Mouse (Mus musculus): ENCODE data around the gene Prr14. TPM values are rescaled to one million over a fixed set of nuclear protein-coding genes. Genes with fewer than 3 reads are reported as not detected.

Gene Prr14
- polyA plus RNA-seq (2014; fragmentation: Illumina TruSeq; extraction: RNeasy Lipid Tissue Mini Kit (QIAGEN cat#74804); ENCODE audit: low read depth, low replicate concordance): 25.2 TPM

DNA sequence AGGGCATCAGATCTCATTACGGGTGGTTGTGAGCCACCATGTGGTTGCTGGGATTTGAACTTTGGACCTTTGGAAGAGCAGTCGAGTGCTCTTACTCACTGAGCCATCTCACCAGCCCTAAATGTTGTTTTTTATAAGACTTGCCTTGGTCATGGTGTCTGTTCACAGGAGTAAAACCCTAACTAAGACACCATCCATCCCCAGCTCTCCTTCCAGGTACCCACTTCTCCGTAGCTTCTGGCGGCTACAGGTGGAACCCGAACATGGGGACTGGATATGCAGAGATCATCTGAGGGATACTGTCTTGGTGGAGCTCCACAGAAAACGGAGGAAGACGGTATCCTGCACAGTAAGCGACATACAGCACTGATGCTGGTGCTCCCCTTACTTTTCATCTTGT lies at the start of gene Prr14:
Gene Prr14 (plus strand): TSS at position 301 of the 400 bp plus-strand sequence.

DNA sequence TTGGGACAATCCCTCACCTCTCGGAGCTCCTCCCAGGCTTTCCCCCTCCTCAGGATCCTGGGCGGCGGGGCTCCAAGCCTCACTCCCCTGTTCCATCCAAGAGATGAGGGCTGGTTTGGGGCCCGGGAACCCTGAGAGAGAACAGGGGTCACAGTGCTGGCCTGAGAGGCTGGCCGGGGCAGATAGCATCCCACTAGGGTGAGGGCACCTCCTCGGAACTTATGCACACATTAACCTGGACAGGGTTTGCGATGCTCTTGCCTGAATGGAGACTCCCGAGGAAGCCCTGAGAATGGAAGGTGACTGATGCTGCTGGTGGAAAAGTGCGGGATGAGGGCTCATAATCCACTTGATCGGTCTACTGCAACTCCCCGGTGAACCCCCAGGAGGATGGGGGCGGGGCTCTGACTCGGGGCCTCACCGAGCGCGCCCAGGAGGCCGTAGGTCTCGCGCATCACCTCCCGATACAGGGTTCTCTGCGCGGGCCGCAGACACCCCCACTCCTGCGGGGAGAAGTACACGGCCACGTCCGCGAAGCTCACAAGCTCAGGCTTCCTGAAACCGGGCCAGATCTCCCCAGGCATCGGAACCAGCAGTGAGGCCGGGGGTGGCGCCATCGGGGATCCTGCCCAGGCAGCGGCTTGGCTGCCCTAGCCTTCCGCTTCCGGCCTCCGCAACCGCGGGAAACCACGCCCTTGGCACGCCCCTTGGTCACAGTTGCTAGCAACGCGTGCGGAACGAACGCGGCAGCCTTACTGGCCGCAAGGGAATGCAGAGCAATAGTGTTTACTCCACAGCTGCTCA lies 37.8 kb upstream of the Prr14 start, which contains the start of gene Zfp688:
Gene Zfp688 (minus strand): TSS at position 681 of the 804 bp plus-strand sequence.

GRCm38 (mm10) chr7:127448521-127449300 lies 10.7 kb upstream of the Prr14 start, which contains the start of gene Zfp689:
Gene Zfp689, minus strand, starts transcription at chr7:127449158.

GRCm38 (mm10) chr7:127478635-127479317 lies 19.4 kb downstream of the Prr14 start, which contains the start of gene Fbrs:
Gene Fbrs, plus strand, starts transcription at chr7:127479199.

DNA sequence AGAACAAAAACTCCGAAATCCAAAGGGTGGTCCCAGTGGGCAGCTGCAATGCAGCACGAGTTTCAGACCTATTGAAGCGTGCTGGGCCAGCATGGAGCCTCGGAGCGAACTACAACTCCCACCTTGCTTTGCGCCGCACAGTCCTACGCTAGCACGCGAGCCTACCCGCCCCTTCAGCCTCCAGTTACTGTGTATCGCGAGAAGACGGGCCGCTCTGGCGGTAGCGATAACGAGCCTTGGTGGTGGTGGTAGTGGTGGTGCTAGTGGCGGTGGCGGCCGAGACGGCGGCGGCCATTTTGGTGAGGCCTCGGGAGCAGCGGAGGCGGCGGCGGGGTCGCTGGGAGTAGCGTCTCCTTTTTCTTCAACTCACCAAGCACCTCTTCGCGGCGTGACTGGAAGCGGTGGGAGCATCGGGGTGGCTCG lies 52.4 kb downstream of the Prr14 start, which contains the start of gene Srcap:
Gene Srcap (plus strand): TSS at position 176 of the 423 bp plus-strand sequence.

GRCm38 (mm10) chr7:127519284-127519683 lies 59.9 kb downstream of the Prr14 start, which contains the start of gene Gm42715:
Gene Gm42715, plus strand, starts transcription at chr7:127519584.

Other genes with a start within 250 kb of the Prr14 start
- gene Zfp553, start 226.6 kb upstream of the Prr14 start, polyA plus RNA-seq (2014; fragmentation: Illumina TruSeq; extraction: RNeasy Lipid Tissue Mini Kit (QIAGEN cat#74804); ENCODE audit: low read depth, low replicate concordance): 1.1 TPM
- gene Sept1, start 226.5 kb upstream of the Prr14 start, polyA plus RNA-seq (2014; fragmentation: Illumina TruSeq; extraction: RNeasy Lipid Tissue Mini Kit (QIAGEN cat#74804); ENCODE audit: low read depth, low replicate concordance): 0.53 TPM
- gene Zfp771, start 215.3 kb upstream of the Prr14 start, polyA plus RNA-seq (2014; fragmentation: Illumina TruSeq; extraction: RNeasy Lipid Tissue Mini Kit (QIAGEN cat#74804); ENCODE audit: low read depth, low replicate concordance): 6.9 TPM
- gene Dctpp1, start 198.9 kb upstream of the Prr14 start, polyA plus RNA-seq (2014; fragmentation: Illumina TruSeq; extraction: RNeasy Lipid Tissue Mini Kit (QIAGEN cat#74804); ENCODE audit: low read depth, low replicate concordance): 0.62 TPM
- gene Sephs2, start 185.6 kb upstream of the Prr14 start, polyA plus RNA-seq (2014; fragmentation: Illumina TruSeq; extraction: RNeasy Lipid Tissue Mini Kit (QIAGEN cat#74804); ENCODE audit: low read depth, low replicate concordance): 126 TPM
- gene Itgal, start 163.4 kb upstream of the Prr14 start, polyA plus RNA-seq (2014; fragmentation: Illumina TruSeq; extraction: RNeasy Lipid Tissue Mini Kit (QIAGEN cat#74804); ENCODE audit: low read depth, low replicate concordance): 0.22 TPM
- 4.0 TPM for gene Zfp768, start 114.0 kb upstream of the Prr14 start, polyA plus RNA-seq (2014; fragmentation: Illumina TruSeq; extraction: RNeasy Lipid Tissue Mini Kit (QIAGEN cat#74804); ENCODE audit: low read depth, low replicate concordance)
- gene Zfp747, start 83.6 kb upstream of the Prr14 start, polyA plus RNA-seq (2014; fragmentation: Illumina TruSeq; extraction: RNeasy Lipid Tissue Mini Kit (QIAGEN cat#74804); ENCODE audit: low read depth, low replicate concordance): 0.35 TPM
- gene 9130019O22Rik, start 72.4 kb upstream of the Prr14 start, polyA plus RNA-seq (2014; fragmentation: Illumina TruSeq; extraction: RNeasy Lipid Tissue Mini Kit (QIAGEN cat#74804); ENCODE audit: low read depth, low replicate concordance): 0.20 TPM
- 0.57 TPM for gene E430018J23Rik, start 66.0 kb upstream of the Prr14 start, polyA plus RNA-seq (2014; fragmentation: Illumina TruSeq; extraction: RNeasy Lipid Tissue Mini Kit (QIAGEN cat#74804); ENCODE audit: low read depth, low replicate concordance)
- gene Zfp764, start 52.8 kb upstream of the Prr14 start, polyA plus RNA-seq (2014; fragmentation: Illumina TruSeq; extraction: RNeasy Lipid Tissue Mini Kit (QIAGEN cat#74804); ENCODE audit: low read depth, low replicate concordance): 0.14 TPM
- 1.4 TPM for gene Zfp688, start 37.5 kb upstream of the Prr14 start, polyA plus RNA-seq (2014; fragmentation: Illumina TruSeq; extraction: RNeasy Lipid Tissue Mini Kit (QIAGEN cat#74804); ENCODE audit: low read depth, low replicate concordance)
- 2.3 TPM for gene Zfp689, start 10.5 kb upstream of the Prr14 start, polyA plus RNA-seq (2014; fragmentation: Illumina TruSeq; extraction: RNeasy Lipid Tissue Mini Kit (QIAGEN cat#74804); ENCODE audit: low read depth, low replicate concordance)
- gene Fbrs, start 19.6 kb downstream of the Prr14 start, polyA plus RNA-seq (2014; fragmentation: Illumina TruSeq; extraction: RNeasy Lipid Tissue Mini Kit (QIAGEN cat#74804); ENCODE audit: low read depth, low replicate concordance): 12.3 TPM
- 6.5 TPM for gene Srcap, start 52.4 kb downstream of the Prr14 start, polyA plus RNA-seq (2014; fragmentation: Illumina TruSeq; extraction: RNeasy Lipid Tissue Mini Kit (QIAGEN cat#74804); ENCODE audit: low read depth, low replicate concordance)
- 4.6 TPM for gene Gm42715, start 60.0 kb downstream of the Prr14 start, polyA plus RNA-seq (2014; fragmentation: Illumina TruSeq; extraction: RNeasy Lipid Tissue Mini Kit (QIAGEN cat#74804); ENCODE audit: low read depth, low replicate concordance)
- not detected for gene Tmem265, start 101.8 kb downstream of the Prr14 start, polyA plus RNA-seq (2014; fragmentation: Illumina TruSeq; extraction: RNeasy Lipid Tissue Mini Kit (QIAGEN cat#74804); ENCODE audit: low read depth, low replicate concordance)
- 445 TPM for gene Phkg2, start 113.7 kb downstream of the Prr14 start, polyA plus RNA-seq (2014; fragmentation: Illumina TruSeq; extraction: RNeasy Lipid Tissue Mini Kit (QIAGEN cat#74804); ENCODE audit: low read depth, low replicate concordance)
- gene Ccdc189, start 129.0 kb downstream of the Prr14 start, polyA plus RNA-seq (2014; fragmentation: Illumina TruSeq; extraction: RNeasy Lipid Tissue Mini Kit (QIAGEN cat#74804); ENCODE audit: low read depth, low replicate concordance): 22.2 TPM
- gene Rnf40, start 129.2 kb downstream of the Prr14 start, polyA plus RNA-seq (2014; fragmentation: Illumina TruSeq; extraction: RNeasy Lipid Tissue Mini Kit (QIAGEN cat#74804); ENCODE audit: low read depth, low replicate concordance): 6.3 TPM
- 7.4 TPM for gene Zfp629, start 156.2 kb downstream of the Prr14 start, polyA plus RNA-seq (2014; fragmentation: Illumina TruSeq; extraction: RNeasy Lipid Tissue Mini Kit (QIAGEN cat#74804); ENCODE audit: low read depth, low replicate concordance)
- 3.0 TPM for gene Bcl7c, start 249.3 kb downstream of the Prr14 start, polyA plus RNA-seq (2014; fragmentation: Illumina TruSeq; extraction: RNeasy Lipid Tissue Mini Kit (QIAGEN cat#74804); ENCODE audit: low read depth, low replicate concordance)